Mouse (Mus musculus): Measurements from ENCODE around the gene Zfy2.

Zfy2 gene

GRCm38 (mm10) chrY:2170309-2170708 is at the start of gene Zfy2:
Gene Zfy2 (minus strand): TSS chrY:2170409.
- DNase-seq (ENCODE audit: low spot score in 2 of 2), result no peak

Data from spleen, postnatal 36 days (tissue).